Mouse (Mus musculus) regulatory T cell (primary cell): ENCODE measurements around the gene Hsd17b6.

Experiments used
- in situ Hi-C: fragments of 300-600 bp; cut with MboI, MseI; formaldehyde crosslinking; loops from one replicate; pipeline ENCODE4 v1.15.1; 2025; ENCODE audit warnings: high pct_unique_total_duplicates

Gene Hsd17b6

DNA sequence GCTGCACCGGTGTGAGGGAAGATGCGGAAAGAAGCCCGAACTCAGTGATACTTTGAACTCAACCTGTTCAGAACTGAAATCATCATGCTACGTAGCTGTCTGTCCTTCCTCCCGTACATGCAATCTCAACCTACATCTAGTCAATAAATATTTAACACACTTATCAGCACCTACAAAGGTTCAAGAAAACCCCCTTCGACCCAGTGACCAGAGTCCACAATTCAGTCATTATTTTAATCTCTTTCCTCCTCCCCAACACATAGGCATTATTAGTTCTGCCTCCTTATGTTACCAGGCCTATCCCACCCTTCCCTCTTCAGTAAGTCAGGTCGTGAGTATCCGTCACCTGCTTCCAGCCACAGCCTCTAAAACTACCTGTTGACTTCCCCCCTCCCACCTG is 1.9 kb downstream of the Hsd17b6 start:
- in situ Hi-C loops: loop anchor here (5.0 kb wide), 1 partner anchor 63 kb away; no protein-coding TSS in a partner anchor

- in situ Hi-C loops: loop anchor here (5.0 kb wide), 1 partner anchor 63 kb away; no protein-coding TSS in a partner anchor
These were observed 2.5 kb downstream of the Hsd17b6 start for GRCm38 (mm10) chr10:128004918-128005317.

DNA sequence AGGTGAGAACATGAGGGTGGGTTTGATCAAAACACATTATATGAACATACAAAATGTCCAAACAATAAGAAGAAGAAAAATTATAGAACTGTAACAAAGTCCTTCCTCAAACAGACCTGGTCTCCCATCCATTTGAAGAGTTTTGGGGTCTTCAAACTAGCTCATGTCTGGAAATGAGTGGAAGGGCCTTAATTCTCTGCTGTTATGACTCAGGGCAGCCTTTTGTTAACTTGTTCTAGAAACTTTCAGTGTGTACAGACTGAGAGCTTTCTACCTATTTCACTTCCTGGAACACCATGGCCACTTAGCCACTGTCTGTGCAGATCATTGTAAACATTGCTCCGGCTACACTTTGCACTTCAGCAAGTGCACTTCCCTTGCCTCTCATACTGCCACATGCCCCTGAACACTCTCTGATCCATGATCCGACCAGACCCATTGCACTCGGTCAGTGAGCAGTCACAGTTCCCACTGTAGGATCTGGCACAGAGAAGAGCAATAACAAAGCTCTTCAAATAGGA is 4.1 kb downstream of the Hsd17b6 start:
- in situ Hi-C loops: no loop called here

GRCm38 (mm10) chr10:127998260-127998659 is 9.2 kb downstream of the Hsd17b6 start:
- in situ Hi-C loops: no loop called here

GRCm38 (mm10) chr10:127996690-127997089 is 10.7 kb downstream of the Hsd17b6 start:
- in situ Hi-C loops: no loop called here

- in situ Hi-C loops: no loop called here
These were observed 21.8 kb downstream of the Hsd17b6 start for GRCm38 (mm10) chr10:127985601-127986000.

DNA sequence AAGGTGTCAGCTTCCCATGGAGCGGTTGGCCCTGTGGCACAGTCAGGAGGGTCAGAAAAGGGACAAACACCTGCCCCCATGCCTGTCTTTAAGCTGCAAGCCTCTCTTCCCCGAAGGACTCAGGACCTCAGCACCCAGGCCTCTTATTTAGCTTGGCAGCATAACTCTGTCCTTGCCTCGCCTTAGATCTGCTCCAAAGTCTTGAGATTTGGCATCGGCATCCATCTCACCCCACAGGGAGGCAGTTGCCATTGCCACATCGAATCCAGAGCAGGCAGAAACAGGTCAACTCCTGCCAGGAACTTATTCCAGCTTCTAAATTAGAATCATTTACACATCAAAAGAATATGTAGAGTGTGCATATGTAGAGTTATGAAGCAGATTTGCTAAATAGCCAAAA is 22.8 kb downstream of the Hsd17b6 start:
- in situ Hi-C loops: no loop called here

GRCm38 (mm10) chr10:127975503-127975902 is 31.9 kb downstream of the Hsd17b6 start:
- in situ Hi-C loops: no loop called here

GRCm38 (mm10) chr10:127974062-127974461 is 33.3 kb downstream of the Hsd17b6 start:
- in situ Hi-C loops: no loop called here

DNA sequence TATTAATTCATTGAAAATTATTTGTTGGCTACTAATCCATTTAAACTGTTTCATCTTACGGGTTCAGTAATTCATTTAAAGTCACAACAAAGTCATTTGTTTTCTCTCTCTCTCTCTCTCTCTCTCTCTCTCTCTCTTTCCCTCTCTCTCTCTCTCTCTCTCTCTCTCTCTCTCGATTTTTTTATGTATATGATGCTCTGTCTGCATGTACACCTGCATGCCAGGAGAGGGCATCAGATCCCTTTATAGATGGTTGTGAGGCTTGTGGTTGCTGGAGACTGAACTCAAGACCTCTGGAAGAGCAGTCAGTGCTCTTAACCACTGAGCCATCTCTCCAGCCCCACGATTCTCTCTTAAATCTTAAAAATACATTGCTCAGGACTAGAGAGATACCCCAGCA is 36.3 kb downstream of the Hsd17b6 start:
- in situ Hi-C loops: no loop called here

DNA sequence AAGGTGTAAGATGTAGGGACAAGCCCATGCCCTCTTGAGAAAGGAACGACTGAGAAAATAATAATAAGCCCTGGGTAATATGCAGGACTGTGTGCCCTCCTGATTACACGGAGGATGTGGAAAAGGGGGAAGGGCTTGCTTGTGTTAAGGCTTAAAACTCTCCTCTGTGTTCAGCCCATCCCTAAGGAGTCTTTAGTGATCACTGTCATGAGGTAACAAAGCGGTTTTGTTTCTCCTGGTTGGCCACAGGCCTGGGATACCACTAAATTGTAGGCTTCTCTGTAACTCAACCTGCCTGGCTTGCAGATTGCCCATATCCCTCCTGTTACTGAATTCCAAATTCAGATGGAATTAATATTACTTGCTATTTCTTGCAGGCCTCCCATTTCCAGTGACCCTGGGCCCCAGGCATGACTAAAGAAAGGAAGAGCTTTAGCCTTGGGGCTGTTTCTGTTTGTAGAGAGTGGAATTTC is 37.0 kb downstream of the Hsd17b6 start:
- in situ Hi-C loops: no loop called here

- in situ Hi-C loops: no loop called here
These were observed 37.6 kb downstream of the Hsd17b6 start for GRCm38 (mm10) chr10:127969820-127970219.

DNA sequence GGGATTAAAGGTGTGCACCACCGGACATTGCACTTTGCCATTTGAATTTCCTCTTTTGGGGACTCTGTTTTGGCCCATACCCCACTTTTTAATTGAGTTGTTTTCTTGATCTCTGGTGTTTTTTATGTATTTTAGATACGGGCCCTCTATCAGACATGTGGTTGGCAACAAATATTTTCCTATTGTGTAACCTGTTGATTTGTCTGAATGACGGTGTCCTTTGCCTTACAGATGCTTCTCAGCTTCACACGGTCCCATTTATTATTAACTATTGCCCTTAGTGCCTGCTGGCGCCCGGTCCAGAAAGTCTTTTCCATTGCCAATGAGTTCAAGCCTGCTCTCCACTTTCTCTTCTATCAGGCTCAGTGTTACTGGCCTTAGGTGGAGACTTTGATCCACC is 40.9 kb downstream of the Hsd17b6 start:
- in situ Hi-C loops: no loop called here

DNA sequence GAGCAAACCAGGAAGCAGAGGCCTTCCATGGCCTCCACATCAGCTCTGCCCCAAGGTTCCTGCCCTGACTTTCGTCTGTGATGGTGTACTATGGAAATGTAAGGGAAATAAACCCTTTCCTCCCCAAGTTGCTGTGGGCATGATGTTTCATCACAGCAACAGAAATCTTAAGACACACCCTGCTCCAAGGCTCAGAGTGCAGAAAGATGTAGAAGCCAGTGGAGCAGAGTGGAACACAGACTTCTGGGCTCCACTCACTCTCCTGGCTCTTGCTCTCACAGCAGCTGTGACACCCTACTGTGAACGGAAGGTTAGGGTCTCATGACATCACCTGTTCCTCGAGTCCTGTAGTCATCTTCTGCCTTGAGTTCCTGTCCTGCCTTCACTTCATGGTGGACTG is 43.4 kb downstream of the Hsd17b6 start:
- in situ Hi-C loops: no loop called here

GRCm38 (mm10) chr10:127962451-127962850 is 45.0 kb downstream of the Hsd17b6 start:
- in situ Hi-C loops: no loop called here

- in situ Hi-C loops: no loop called here
These were observed 48.2 kb downstream of the Hsd17b6 start for GRCm38 (mm10) chr10:127959161-127959679.

GRCm38 (mm10) chr10:127956168-127956816 is 51.1 kb downstream of the Hsd17b6 start:
- in situ Hi-C loops: no loop called here

GRCm38 (mm10) chr10:127955034-127955433 is 52.4 kb downstream of the Hsd17b6 start:
- in situ Hi-C loops: no loop called here

DNA sequence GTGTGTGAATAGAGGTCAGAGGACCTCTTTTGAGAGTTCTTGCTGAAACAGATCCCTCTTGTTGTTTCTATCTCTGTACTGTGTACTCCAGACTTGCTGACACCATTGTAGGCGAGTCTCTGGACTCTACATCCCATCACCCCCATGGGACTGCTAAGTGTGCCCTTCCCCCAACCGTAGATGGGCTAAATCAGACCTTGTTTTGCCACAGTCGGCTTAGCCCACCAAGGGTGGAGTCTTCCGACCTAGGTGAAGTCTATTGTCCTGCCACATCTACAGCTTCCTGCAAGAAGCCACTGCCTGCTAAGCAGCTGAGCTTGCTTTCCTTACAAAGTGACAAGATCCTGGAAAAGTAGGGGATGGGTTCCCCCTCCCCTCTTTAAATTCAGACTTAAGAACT is 55.6 kb downstream of the Hsd17b6 start:
- in situ Hi-C loops: no loop called here

GRCm38 (mm10) chr10:127951390-127951789 is 56.0 kb downstream of the Hsd17b6 start:
- in situ Hi-C loops: no loop called here

GRCm38 (mm10) chr10:127949596-127950130 is 57.7 kb downstream of the Hsd17b6 start:
- in situ Hi-C loops: no loop called here

- in situ Hi-C loops: no loop called here
These were observed 61.9 kb downstream of the Hsd17b6 start for GRCm38 (mm10) chr10:127945432-127946064.
